Mouse (Mus musculus): ENCODE measurements around the gene Cd47. TPM values are rescaled to one million over a fixed set of nuclear protein-coding genes. Genes with fewer than 3 reads are reported as not detected.

Cd47 gene
- total and polyA plus RNA-seq, 3 experiments: 102 to 277 (median 142) TPM

- peaks cover 6 to 9% of the 10 kb centered on the region in 2 experiments; a peak in 3 of 4 replicates for H3K4me1 ChIP-seq (ENCODE audit: control insufficient read depth in 1 of 2, insufficient read depth in 2 of 2)
- H3K79me2 ChIP-seq (replicated peaks; ENCODE audit: control insufficient read depth, extremely low read depth, insufficient read depth, poor library complexity, severe bottlenecking): no peaks in the 10 kb centered on the region
- H3K4me2 ChIP-seq (ENCODE audit: insufficient read depth, low read depth, poor library complexity, severe bottlenecking): no peak overlapping the region
- in situ Hi-C loops (cut with MboI; ENCODE audit: low pct_ligation_motif_present, low pct_unique_long_range_greater_than_20kb, low sequenced_read_pairs): no loop called here
- H3K27me3 ChIP-seq (replicated peaks): no peaks in the 10 kb centered on the region
- no peak overlapping the region for H3K4me3 ChIP-seq (replicated peaks in 1 of 3; ENCODE audit: low read depth in 2 of 3, low read length in 2 of 3, poor library complexity in 1 of 3)
- dilution Hi-C loops (cut with MboI; ENCODE audit: extremely low pct_ligation_motif_present, extremely low pct_unique_long_range_greater_than_20kb, low sequenced_read_pairs): no loop called here
- H3K9ac ChIP-seq (ENCODE audit: insufficient read depth, low read depth): no peak overlapping the region
- no peak for TF ChIP-seq USF2 (conservative IDR thresholded peaks at IDR 0.05; ENCODE audit: low read depth, low read length)
- TF ChIP-seq USF1 (IDR thresholded peaks at IDR 0.05; ENCODE audit: low read depth, low read length): no peak
- TF ChIP-seq HCFC1 (IDR thresholded peaks at IDR 0.05; ENCODE audit: low read depth, low read length): no peak
- no peak for TF ChIP-seq IRF4 (IDR thresholded peaks at IDR 0.05; ENCODE audit: low read depth, low read length)
- no peak for TF ChIP-seq ZC3H11A (IDR thresholded peaks at IDR 0.05; ENCODE audit: low read depth, low read length)
- TF ChIP-seq JUND (conservative IDR thresholded peaks at IDR 0.05; ENCODE audit: low read depth, low read length): no peak
- no peak for TF ChIP-seq MEF2A (IDR thresholded peaks at IDR 0.05; ENCODE audit: borderline replicate concordance, low read depth, low read length)
- no peak for TF ChIP-seq PAX5 (IDR thresholded peaks at IDR 0.05; ENCODE audit: low read length)
- no peak for TF ChIP-seq SIN3A (IDR thresholded peaks at IDR 0.05; ENCODE audit: low read length)
- no peak for TF ChIP-seq POLR2AphosphoS2 (IDR thresholded peaks at IDR 0.05; ENCODE audit: low read depth, low read length)
- TF ChIP-seq POLR2A (IDR thresholded peaks at IDR 0.05; ENCODE audit: low read depth, low read length): no peak
- TF ChIP-seq EP300 (IDR thresholded peaks at IDR 0.05; ENCODE audit: low read length): no peak
- no peaks in the 10 kb centered on the region for H3K9me3 ChIP-seq (replicated peaks; ENCODE audit: low read length)
- DNase-seq (ENCODE audit: extremely low read depth): no peak
- no peaks in the 10 kb centered on the region for H3K36me3 ChIP-seq (replicated peaks in 1 of 2; ENCODE audit: control insufficient read depth in 1 of 2, insufficient read depth in 1 of 2, low read length in 1 of 2)
- H3K27ac ChIP-seq (ENCODE audit: insufficient read depth, low read depth): no peak overlapping the region
These were observed 36.4 kb downstream of the Cd47 start for GRCm38 (mm10) chr16:49836634-49837164.

- Histone ChIP-seq H3K36me3 (replicated peaks in 1 of 2; ENCODE audit: control insufficient read depth in 1 of 2, insufficient read depth in 1 of 2, low read length in 1 of 2) (no peaks in the 10 kb centered on the region), H3K9ac (ENCODE audit: insufficient read depth, low read depth) (no peak overlapping the region), H3K9me3 (replicated peaks; ENCODE audit: low read length) (no peaks in the 10 kb centered on the region), H3K4me1 (ENCODE audit: control insufficient read depth in 1 of 2, insufficient read depth in 2 of 2) (peaks cover 6 to 9% of the 10 kb centered on the region in 2 experiments; a peak in 3 of 4 replicates), H3K79me2 (replicated peaks; ENCODE audit: control insufficient read depth, extremely low read depth, insufficient read depth, poor library complexity, severe bottlenecking) (no peaks in the 10 kb centered on the region), H3K27me3 (replicated peaks) (no peaks in the 10 kb centered on the region), H3K27ac (ENCODE audit: insufficient read depth, low read depth) (no peak overlapping the region), H3K4me3 (replicated peaks in 1 of 3; ENCODE audit: low read depth in 2 of 3, low read length in 2 of 3, poor library complexity in 1 of 3) (no peak overlapping the region), H3K4me2 (ENCODE audit: insufficient read depth, low read depth, poor library complexity, severe bottlenecking) (no peak overlapping the region)
- in situ Hi-C loops (cut with MboI; ENCODE audit: low pct_ligation_motif_present, low pct_unique_long_range_greater_than_20kb, low sequenced_read_pairs): no loop called here
- DNase-seq (ENCODE audit: extremely low read depth): no peak
- TF ChIP-seq CHD2 (IDR thresholded peaks at IDR 0.05; ENCODE audit: low read length): no peak
- no peak for TF ChIP-seq EP300 (IDR thresholded peaks at IDR 0.05; ENCODE audit: low read length)
- no peak for TF ChIP-seq SMC3 (IDR thresholded peaks at IDR 0.05; ENCODE audit: low read depth, low read length)
- no peak for TF ChIP-seq PAX5 (IDR thresholded peaks at IDR 0.05; ENCODE audit: low read length)
- TF ChIP-seq BHLHE40 (IDR thresholded peaks at IDR 0.05; ENCODE audit: low read depth, low read length): no peak
- no peak for TF ChIP-seq NELFE (IDR thresholded peaks at IDR 0.05; ENCODE audit: low read depth, low read length)
- TF ChIP-seq MAFK (IDR thresholded peaks at IDR 0.05; ENCODE audit: insufficient replicate concordance, low read length): no peak
- no peak for TF ChIP-seq JUN (IDR thresholded peaks at IDR 0.05; ENCODE audit: insufficient read depth, low read depth, low read length)
- no peak for TF ChIP-seq RAD21 (IDR thresholded peaks at IDR 0.05; ENCODE audit: low read depth, low read length)
- TF ChIP-seq ETS1 (conservative IDR thresholded peaks at IDR 0.05; ENCODE audit: low read depth, low read length): no peak
- TF ChIP-seq MYC (IDR thresholded peaks at IDR 0.05; ENCODE audit: low read depth, low read length): no peak
- TF ChIP-seq ZC3H11A (IDR thresholded peaks at IDR 0.05; ENCODE audit: low read depth, low read length): no peak
- TF ChIP-seq CHD1 (IDR thresholded peaks at IDR 0.05; ENCODE audit: low read depth, low read length): no peak
- TF ChIP-seq IRF4 (IDR thresholded peaks at IDR 0.05; ENCODE audit: low read depth, low read length): no peak
- no peak for TF ChIP-seq POLR2AphosphoS2 (IDR thresholded peaks at IDR 0.05; ENCODE audit: low read depth, low read length)
- TF ChIP-seq MXI1 (IDR thresholded peaks at IDR 0.05; ENCODE audit: low read depth, low read length): no peak
- TF ChIP-seq USF1 (IDR thresholded peaks at IDR 0.05; ENCODE audit: low read depth, low read length): no peak
- TF ChIP-seq HCFC1 (IDR thresholded peaks at IDR 0.05; ENCODE audit: low read depth, low read length): no peak
- TF ChIP-seq ZKSCAN1 (IDR thresholded peaks at IDR 0.05; ENCODE audit: borderline replicate concordance, low read depth, low read length): no peak
- TF ChIP-seq KAT2A (IDR thresholded peaks at IDR 0.05; ENCODE audit: insufficient replicate concordance, low read length): no peak
- dilution Hi-C loops (cut with MboI; ENCODE audit: extremely low pct_ligation_motif_present, extremely low pct_unique_long_range_greater_than_20kb, low sequenced_read_pairs): no loop called here
These were observed 38.6 kb downstream of the Cd47 start for GRCm38 (mm10) chr16:49838923-49839322.
